Mouse (Mus musculus): ENCODE measurements around the gene Swt1.
"Not testable (repeated sequence)": the region's sequence is repeated elsewhere in the genome, so short reads cannot be mapped to it uniquely, and the experiment has no call there.

The Swt1 gene

GRCm38 (mm10) chr1:151366944-151367605, 61.2 kb downstream of the Swt1 start:
- DNase-seq: no peak

GRCm38 (mm10) chr1:151359374-151359773, 68.9 kb downstream of the Swt1 start:
- DNase-seq: no peak

GRCm38 (mm10) chr1:151355994-151356393, 72.3 kb downstream of the Swt1 start:
- DNase-seq: no peak

- no peak for DNase-seq
Observed at GRCm38 (mm10) chr1:151352911-151353310, 75.3 kb downstream of the Swt1 start.

- DNase-seq: not testable (repeated sequence)
Observed at GRCm38 (mm10) chr1:151348293-151348692, 80.0 kb downstream of the Swt1 start.

- no peak for DNase-seq
Observed at GRCm38 (mm10) chr1:151346681-151347127, 81.6 kb downstream of the Swt1 start.

GRCm38 (mm10) chr1:151345863-151346195, 82.4 kb downstream of the Swt1 start:
- DNase-seq: no peak

- DNase-seq: peak; percentile 95
Observed at GRCm38 (mm10) chr1:151345109-151345862, 83.0 kb downstream of the Swt1 start.

- peak; percentile 99 for DNase-seq
Observed at GRCm38 (mm10) chr1:151344283-151345108, 83.8 kb downstream of the Swt1 start, which contains the start of gene Ivns1abp. Gene Ivns1abp (plus strand): TSS chr1:151344477.

GRCm38 (mm10) chr1:151343571-151344282, 84.5 kb downstream of the Swt1 start:
- DNase-seq: peak; percentile 15

- no peak for DNase-seq
Observed at GRCm38 (mm10) chr1:151342968-151343367, 85.3 kb downstream of the Swt1 start.

GRCm38 (mm10) chr1:151342311-151342710, 85.9 kb downstream of the Swt1 start:
- no peak for DNase-seq

GRCm38 (mm10) chr1:151341321-151342044, 86.8 kb downstream of the Swt1 start:
- no peak for DNase-seq

GRCm38 (mm10) chr1:151338941-151339340, 89.3 kb downstream of the Swt1 start:
- DNase-seq: no peak

- no peak for DNase-seq
Observed at GRCm38 (mm10) chr1:151338234-151338633, 90.0 kb downstream of the Swt1 start.

GRCm38 (mm10) chr1:151332819-151333218, 95.4 kb downstream of the Swt1 start:
- no peak for DNase-seq

- no peak for DNase-seq
Observed at GRCm38 (mm10) chr1:151329601-151330000, 98.7 kb downstream of the Swt1 start.

GRCm38 (mm10) chr1:151328341-151329097, 99.7 kb downstream of the Swt1 start:
- DNase-seq: no peak

- DNase-seq: no peak
Observed at GRCm38 (mm10) chr1:151325328-151325727, 102.9 kb downstream of the Swt1 start.

- DNase-seq: no peak
Observed at GRCm38 (mm10) chr1:151320408-151320807, 107.8 kb downstream of the Swt1 start.

GRCm38 (mm10) chr1:151319267-151319666, 109.0 kb downstream of the Swt1 start:
- no peak for DNase-seq

Data from cerebellum, adult 11 months (tissue).